Mouse (Mus musculus): ENCODE results near the gene Emc10. TPM values are rescaled to one million over a fixed set of nuclear protein-coding genes. Genes with fewer than 3 reads are reported as not detected.

The Emc10 gene
- polyA plus RNA-seq, 1 experiment from 2014 or later: 140 TPM

- no peak overlapping the region for H3K4me2 ChIP-seq (ENCODE audit: low read depth, low read length)
- no peak for ATAC-seq (ENCODE audit: low read depth)
- WGBS: 44% methylated on average over 4 of the region's 4 CpGs
- peaks cover 9% of the 10 kb centered on the region for H3K4me1 ChIP-seq (ENCODE audit: control insufficient read depth, insufficient read depth, low read length)
- DNase-seq (ENCODE audit: low spot score): no peak
- 0 out of 2 replicates have a peak, but pooled peaks cover 13% of the 10 kb centered on the region for H3K36me3 ChIP-seq (ENCODE audit: control insufficient read depth, insufficient read depth, low read length)
- no peaks in the 10 kb centered on the region for H3K9me3 ChIP-seq (ENCODE audit: control insufficient read depth, low read length)
- peaks cover 40% of the 10 kb centered on the region for H3K27me3 ChIP-seq (replicated peaks; ENCODE audit: control insufficient read depth, insufficient read depth, low read length)
- no peak overlapping the region for H3K4me3 ChIP-seq (ENCODE audit: low read depth, low read length)
- H3K27ac ChIP-seq (replicated peaks; ENCODE audit: low read depth, low read length): no peak overlapping the region
- no peak overlapping the region for H3K9ac ChIP-seq (ENCODE audit: low read depth, low read length)
Observed at GRCm38 (mm10) chr7:44464511-44464910, 31.8 kb downstream of the Emc10 start.

GRCm38 (mm10) chr7:44463556-44464225 is 32.6 kb downstream of the Emc10 start:
- Histone ChIP-seq H3K4me2 (ENCODE audit: low read depth, low read length) (no peak overlapping the region), H3K9ac (ENCODE audit: low read depth, low read length) (no peak overlapping the region), H3K27ac (replicated peaks; ENCODE audit: low read depth, low read length) (no peak overlapping the region), H3K4me1 (ENCODE audit: control insufficient read depth, insufficient read depth, low read length) (peaks cover 5% of the 10 kb centered on the region), H3K9me3 (ENCODE audit: control insufficient read depth, low read length) (no peaks in the 10 kb centered on the region), H3K4me3 (ENCODE audit: low read depth, low read length) (no peak overlapping the region), H3K36me3 (ENCODE audit: control insufficient read depth, insufficient read depth, low read length) (0 out of 2 replicates have a peak, but pooled peaks cover 9% of the 10 kb centered on the region), H3K27me3 (replicated peaks; ENCODE audit: control insufficient read depth, insufficient read depth, low read length) (peaks cover 40% of the 10 kb centered on the region)
- 86% methylated on average over 10 of the region's 10 CpGs for WGBS
- ATAC-seq (ENCODE audit: low read depth): no peak
- no peak for DNase-seq (ENCODE audit: low spot score)

- H3K9me3 ChIP-seq (ENCODE audit: control insufficient read depth, low read length): no peaks in the 10 kb centered on the region
- H3K27ac ChIP-seq (replicated peaks; ENCODE audit: low read depth, low read length): no peak overlapping the region
- no peak for ATAC-seq (ENCODE audit: low read depth)
- DNase-seq (ENCODE audit: low spot score): no peak
- WGBS: 29% methylated on average over 8 of the region's 8 CpGs
- peak overlapping the region; percentile 24; the same call in 1 of the 2 replicates for H3K4me3 ChIP-seq (ENCODE audit: low read depth, low read length)
- H3K4me1 ChIP-seq (ENCODE audit: control insufficient read depth, insufficient read depth, low read length): no peaks in the 10 kb centered on the region
- H3K4me2 ChIP-seq (ENCODE audit: low read depth, low read length): peak overlapping the region; percentile 50; the same call in 1 of the 2 replicates
- H3K27me3 ChIP-seq (replicated peaks; ENCODE audit: control insufficient read depth, insufficient read depth, low read length): peaks cover 40% of the 10 kb centered on the region
- 0 out of 2 replicates have a peak, but pooled peaks cover 9% of the 10 kb centered on the region for H3K36me3 ChIP-seq (ENCODE audit: control insufficient read depth, insufficient read depth, low read length)
- H3K9ac ChIP-seq (ENCODE audit: low read depth, low read length): no peak overlapping the region
Observed at GRCm38 (mm10) chr7:44463056-44463425, 33.3 kb downstream of the Emc10 start.

- no peak for DNase-seq (ENCODE audit: low spot score)
- peak overlapping the region; percentile 50 for H3K4me2 ChIP-seq (ENCODE audit: low read depth, low read length)
- no peaks in the 10 kb centered on the region for H3K4me1 ChIP-seq (ENCODE audit: control insufficient read depth, insufficient read depth, low read length)
- 0 out of 2 replicates have a peak, but pooled peaks cover 9% of the 10 kb centered on the region for H3K36me3 ChIP-seq (ENCODE audit: control insufficient read depth, insufficient read depth, low read length)
- H3K4me3 ChIP-seq (ENCODE audit: low read depth, low read length): peak overlapping the region; percentile 24
- ATAC-seq (ENCODE audit: low read depth): no peak
- whole genome bisulfite sequencing: 15% methylated on average over 29 of the region's 77 CpGs
- no peak overlapping the region for H3K27ac ChIP-seq (replicated peaks; ENCODE audit: low read depth, low read length)
- peaks cover 40% of the 10 kb centered on the region for H3K27me3 ChIP-seq (replicated peaks; ENCODE audit: control insufficient read depth, insufficient read depth, low read length)
- no peak overlapping the region for H3K9ac ChIP-seq (ENCODE audit: low read depth, low read length)
- H3K9me3 ChIP-seq (ENCODE audit: control insufficient read depth, low read length): no peaks in the 10 kb centered on the region
Observed at GRCm38 (mm10) chr7:44462218-44463055, 33.9 kb downstream of the Emc10 start.

GRCm38 (mm10) chr7:44461503-44462217 is 34.7 kb downstream of the Emc10 start:
- Histone ChIP-seq H3K9ac (ENCODE audit: low read depth, low read length) (no peak overlapping the region), H3K4me3 (ENCODE audit: low read depth, low read length) (no peak overlapping the region), H3K27ac (replicated peaks; ENCODE audit: low read depth, low read length) (no peak overlapping the region), H3K9me3 (ENCODE audit: control insufficient read depth, low read length) (no peaks in the 10 kb centered on the region), H3K4me2 (ENCODE audit: low read depth, low read length) (no peak overlapping the region), H3K36me3 (ENCODE audit: control insufficient read depth, insufficient read depth, low read length) (0 out of 2 replicates have a peak, but pooled peaks cover 9% of the 10 kb centered on the region), H3K27me3 (replicated peaks; ENCODE audit: control insufficient read depth, insufficient read depth, low read length) (peaks cover 40% of the 10 kb centered on the region), H3K4me1 (ENCODE audit: control insufficient read depth, insufficient read depth, low read length) (no peaks in the 10 kb centered on the region)
- no peak for DNase-seq (ENCODE audit: low spot score)
- 65% methylated on average over 47 of the region's 57 CpGs for WGBS
- ATAC-seq (ENCODE audit: low read depth): no peak

GRCm38 (mm10) chr7:44460767-44461502 is 35.4 kb downstream of the Emc10 start:
- H3K4me1 ChIP-seq (ENCODE audit: control insufficient read depth, insufficient read depth, low read length): no peaks in the 10 kb centered on the region
- 77% methylated on average over 31 of the region's 31 CpGs for WGBS
- H3K4me3 ChIP-seq (ENCODE audit: low read depth, low read length): no peak overlapping the region
- no peak overlapping the region for H3K9ac ChIP-seq (ENCODE audit: low read depth, low read length)
- no peak overlapping the region for H3K4me2 ChIP-seq (ENCODE audit: low read depth, low read length)
- H3K9me3 ChIP-seq (ENCODE audit: control insufficient read depth, low read length): no peaks in the 10 kb centered on the region
- no peak for DNase-seq (ENCODE audit: low spot score)
- H3K36me3 ChIP-seq (ENCODE audit: control insufficient read depth, insufficient read depth, low read length): 0 out of 2 replicates have a peak, but pooled peaks cover 9% of the 10 kb centered on the region
- H3K27ac ChIP-seq (replicated peaks; ENCODE audit: low read depth, low read length): no peak overlapping the region
- ATAC-seq (ENCODE audit: low read depth): no peak
- peaks cover 40% of the 10 kb centered on the region for H3K27me3 ChIP-seq (replicated peaks; ENCODE audit: control insufficient read depth, insufficient read depth, low read length)

- WGBS: 69% methylated on average over 6 of the region's 6 CpGs
- H3K4me2 ChIP-seq (ENCODE audit: low read depth, low read length): no peak overlapping the region
- no peak overlapping the region for H3K27ac ChIP-seq (replicated peaks; ENCODE audit: low read depth, low read length)
- no peak overlapping the region for H3K4me3 ChIP-seq (ENCODE audit: low read depth, low read length)
- ATAC-seq (ENCODE audit: low read depth) (no peak), DNase-seq (ENCODE audit: low spot score) (no peak)
- H3K36me3 ChIP-seq (ENCODE audit: control insufficient read depth, insufficient read depth, low read length): 0 out of 2 replicates have a peak, but pooled peaks cover 9% of the 10 kb centered on the region
- no peaks in the 10 kb centered on the region for H3K4me1 ChIP-seq (ENCODE audit: control insufficient read depth, insufficient read depth, low read length)
- peaks cover 40% of the 10 kb centered on the region for H3K27me3 ChIP-seq (replicated peaks; ENCODE audit: control insufficient read depth, insufficient read depth, low read length)
- no peaks in the 10 kb centered on the region for H3K9me3 ChIP-seq (ENCODE audit: control insufficient read depth, low read length)
- H3K9ac ChIP-seq (ENCODE audit: low read depth, low read length): no peak overlapping the region
Observed at GRCm38 (mm10) chr7:44460067-44460466, 36.3 kb downstream of the Emc10 start.

GRCm38 (mm10) chr7:44456302-44456701 is 40.0 kb downstream of the Emc10 start:
- Histone ChIP-seq H3K27ac (replicated peaks; ENCODE audit: low read depth, low read length) (no peak overlapping the region), H3K27me3 (replicated peaks; ENCODE audit: control insufficient read depth, insufficient read depth, low read length) (peaks cover 12% of the 10 kb centered on the region), H3K9ac (ENCODE audit: low read depth, low read length) (no peak overlapping the region), H3K4me2 (ENCODE audit: low read depth, low read length) (no peak overlapping the region), H3K4me1 (ENCODE audit: control insufficient read depth, insufficient read depth, low read length) (no peaks in the 10 kb centered on the region), H3K9me3 (ENCODE audit: control insufficient read depth, low read length) (no peaks in the 10 kb centered on the region), H3K4me3 (ENCODE audit: low read depth, low read length) (no peak overlapping the region), H3K36me3 (ENCODE audit: control insufficient read depth, insufficient read depth, low read length) (no peaks in the 10 kb centered on the region)
- no peak for DNase-seq (ENCODE audit: low spot score)
- WGBS: 91% methylated on average over 1 of the region's 1 CpGs
- ATAC-seq (ENCODE audit: low read depth): no peak

Measured in embryonic facial prominence, embryonic 14.5 days (tissue).